Mouse (Mus musculus) right cerebral cortex, adult 2 months (tissue): ENCODE data around the gene Clcn2.

ENCODE experiments used
- DNase-seq, 2 experiments: peaks; one replicate each; pipeline ENCODE4 v3.0.0; 2021 to 2022; ENCODE audit warnings: low spot score in 2 of 2

Gene Clcn2

DNA sequence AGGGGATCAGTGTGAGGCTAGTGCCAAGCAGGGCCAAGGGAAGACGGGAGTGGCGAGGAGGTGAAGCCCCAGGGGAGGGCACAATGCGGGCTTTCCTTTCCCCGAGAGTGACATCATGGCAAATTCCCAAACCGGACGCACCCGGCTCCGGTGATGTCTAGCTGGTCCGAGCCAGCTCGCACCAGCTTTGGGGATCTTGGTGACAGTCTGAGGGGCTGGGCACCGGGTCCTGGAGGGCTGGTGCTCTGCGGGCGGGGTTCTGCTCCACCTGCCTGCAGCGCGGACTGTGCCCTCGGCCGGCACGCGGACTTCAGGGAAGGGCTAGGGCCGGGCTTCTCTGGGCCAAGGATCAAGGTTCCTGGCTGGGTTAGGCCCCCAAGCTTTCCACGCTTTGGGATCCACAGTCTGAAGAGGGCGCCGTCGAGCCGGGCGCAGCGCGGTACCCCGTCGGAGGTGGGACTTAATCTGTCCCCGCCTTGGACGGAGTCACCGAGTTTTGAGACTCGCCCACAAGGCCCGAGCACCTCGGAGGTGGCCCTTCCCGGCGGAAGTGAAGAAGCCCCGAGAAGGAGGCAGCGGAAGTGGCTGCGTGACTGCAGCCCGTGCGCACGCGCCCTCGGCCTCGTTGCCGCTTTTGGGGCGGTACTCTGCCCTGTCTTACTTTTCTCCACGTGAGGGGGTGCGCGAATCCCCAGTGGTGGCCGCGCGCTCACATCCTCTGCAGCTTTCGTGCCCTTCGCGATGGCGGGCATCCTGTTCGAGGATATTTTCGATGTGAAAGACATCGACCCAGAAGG, at the start of gene Clcn2, which contains the start of gene Polr2h:
Gene Clcn2 (minus strand): TSS at position 566 of the 797 bp plus-strand sequence.
Gene Polr2h (plus strand): TSS at position 485 of the 797 bp plus-strand sequence.
- peak; percentile 96 to 98 for DNase-seq

DNA sequence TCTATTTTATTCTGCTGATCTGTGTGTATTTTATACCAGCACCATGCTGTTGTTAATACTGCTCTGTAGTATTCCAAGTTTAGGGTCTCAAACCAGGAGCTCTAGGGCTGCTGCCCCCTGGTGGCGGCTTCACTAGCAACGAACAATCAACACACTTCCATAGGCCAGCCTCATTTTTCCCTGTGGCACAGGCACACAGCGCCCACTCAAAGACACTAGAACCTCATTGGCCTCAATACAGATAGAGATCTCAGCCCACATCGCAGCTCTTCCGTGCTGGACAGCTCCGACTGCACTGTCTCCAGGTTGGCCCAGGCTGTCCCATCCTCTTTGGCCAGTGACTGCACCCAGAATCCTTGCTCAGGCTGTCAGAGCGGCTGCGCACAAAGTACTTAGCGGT, 47.7 kb upstream of the Clcn2 start:
- no peak for DNase-seq

- peak in 1 of 2 experiments; percentile 63 for DNase-seq
Observed at GRCm38 (mm10) chr16:20761681-20762080, 44.1 kb upstream of the Clcn2 start.

- no peak for DNase-seq
Observed at GRCm38 (mm10) chr16:20757385-20757784, 39.8 kb upstream of the Clcn2 start.

DNA sequence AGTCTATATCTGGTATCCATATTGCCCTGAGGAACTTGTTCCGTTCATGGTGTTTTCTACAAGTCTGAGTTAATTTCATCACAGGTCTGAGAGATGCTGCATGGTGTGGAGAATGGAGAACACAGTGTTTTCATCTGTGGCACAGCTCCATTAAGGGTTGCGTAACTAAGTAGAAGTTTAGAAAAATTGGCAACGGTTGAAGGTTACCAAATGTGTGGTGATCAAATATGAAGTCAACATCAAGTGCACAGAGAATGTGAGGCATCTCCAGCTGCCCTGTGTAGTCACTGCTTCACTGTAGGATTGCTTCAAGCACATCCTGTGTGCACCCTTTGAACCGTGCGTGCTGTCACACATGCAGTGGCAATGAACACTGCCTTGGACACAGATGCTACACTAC, 38.5 kb upstream of the Clcn2 start:
- DNase-seq, result no peak

DNA sequence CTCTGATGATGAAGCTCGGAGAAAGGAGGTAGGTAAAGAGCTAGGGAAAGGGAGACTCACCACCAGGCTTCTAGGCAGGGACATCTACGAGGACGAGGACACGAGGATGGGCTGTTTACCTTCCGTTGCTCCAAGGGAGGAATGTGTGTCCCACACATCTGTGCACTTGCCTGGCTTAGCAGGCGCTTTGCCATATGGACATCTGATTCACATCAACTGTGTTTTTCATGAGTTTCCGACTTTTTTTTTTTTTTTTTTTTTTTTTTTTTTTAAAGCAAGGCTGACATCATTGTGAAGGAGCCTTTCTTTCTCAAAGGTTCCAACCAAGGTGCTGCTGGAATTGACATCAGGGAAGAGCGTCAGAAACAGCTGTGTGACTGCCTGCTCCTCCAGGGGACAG, 33.0 kb upstream of the Clcn2 start:
- peak; percentile 28 to 37 for DNase-seq

DNA sequence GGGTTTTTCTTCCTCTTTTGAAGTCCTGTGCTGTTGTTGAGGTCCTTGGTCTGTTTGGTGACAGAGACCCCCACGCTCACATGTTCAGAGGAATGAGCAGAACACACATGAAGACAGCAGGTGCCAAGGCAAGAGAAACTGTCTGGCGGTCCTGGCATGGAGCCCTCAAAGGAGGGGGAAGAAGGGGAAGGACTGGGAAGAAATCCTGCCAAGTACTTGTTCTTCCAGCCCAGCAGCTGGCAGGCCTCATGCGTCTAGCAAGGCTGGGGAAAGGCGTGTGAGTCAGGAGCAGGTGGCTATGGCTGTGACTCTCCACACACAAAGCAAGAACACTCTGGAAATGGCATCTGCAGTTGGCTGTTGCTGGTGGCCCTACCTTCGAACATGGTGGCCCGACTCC, 29.1 kb upstream of the Clcn2 start:
- DNase-seq, result peak; percentile 69 to 74

GRCm38 (mm10) chr16:20739845-20740244, 22.3 kb upstream of the Clcn2 start:
- no peak for DNase-seq

- no peak for DNase-seq
Observed at GRCm38 (mm10) chr16:20736823-20737222, 19.3 kb upstream of the Clcn2 start.

DNA sequence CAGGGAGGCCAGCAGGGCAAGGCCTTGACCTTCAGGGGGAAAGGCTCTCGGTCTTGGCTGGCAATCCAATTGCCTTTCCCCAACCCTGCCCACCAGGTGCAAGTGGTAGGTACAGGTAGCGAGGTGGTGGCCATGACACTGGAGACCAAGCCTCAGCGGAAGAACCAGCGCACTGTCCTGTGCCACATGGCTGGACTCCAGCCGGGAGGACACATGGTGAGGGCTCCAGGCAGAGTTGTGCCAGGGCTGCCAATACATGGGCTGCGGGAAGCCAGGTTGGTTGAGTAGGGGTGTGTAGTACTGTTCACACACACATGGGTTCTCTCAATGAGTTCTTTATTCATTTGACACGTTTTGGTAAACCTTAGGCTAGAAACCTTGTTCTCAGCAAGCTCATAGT, 18.6 kb upstream of the Clcn2 start:
- DNase-seq, result no peak

DNA sequence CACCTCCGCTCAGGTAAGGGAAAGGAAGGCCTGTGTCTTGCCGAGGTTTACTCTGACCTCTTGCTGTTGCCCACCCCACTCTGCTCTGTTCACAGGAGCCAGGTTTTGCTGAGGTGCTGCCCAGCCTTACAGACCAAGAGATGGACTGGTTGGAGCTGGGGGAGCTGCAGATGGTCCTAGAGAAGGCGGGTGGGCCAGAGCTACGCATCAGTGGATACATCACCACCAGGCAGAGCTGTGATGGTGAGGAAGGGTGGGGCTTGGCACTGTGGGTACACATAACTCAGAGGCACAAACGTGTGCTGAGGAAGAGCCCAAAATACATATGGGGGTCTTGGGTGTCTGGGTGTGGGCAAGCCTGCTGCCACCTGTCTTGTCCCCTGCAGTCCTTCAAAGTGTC, 18.1 kb upstream of the Clcn2 start:
- DNase-seq, result no peak

DNA sequence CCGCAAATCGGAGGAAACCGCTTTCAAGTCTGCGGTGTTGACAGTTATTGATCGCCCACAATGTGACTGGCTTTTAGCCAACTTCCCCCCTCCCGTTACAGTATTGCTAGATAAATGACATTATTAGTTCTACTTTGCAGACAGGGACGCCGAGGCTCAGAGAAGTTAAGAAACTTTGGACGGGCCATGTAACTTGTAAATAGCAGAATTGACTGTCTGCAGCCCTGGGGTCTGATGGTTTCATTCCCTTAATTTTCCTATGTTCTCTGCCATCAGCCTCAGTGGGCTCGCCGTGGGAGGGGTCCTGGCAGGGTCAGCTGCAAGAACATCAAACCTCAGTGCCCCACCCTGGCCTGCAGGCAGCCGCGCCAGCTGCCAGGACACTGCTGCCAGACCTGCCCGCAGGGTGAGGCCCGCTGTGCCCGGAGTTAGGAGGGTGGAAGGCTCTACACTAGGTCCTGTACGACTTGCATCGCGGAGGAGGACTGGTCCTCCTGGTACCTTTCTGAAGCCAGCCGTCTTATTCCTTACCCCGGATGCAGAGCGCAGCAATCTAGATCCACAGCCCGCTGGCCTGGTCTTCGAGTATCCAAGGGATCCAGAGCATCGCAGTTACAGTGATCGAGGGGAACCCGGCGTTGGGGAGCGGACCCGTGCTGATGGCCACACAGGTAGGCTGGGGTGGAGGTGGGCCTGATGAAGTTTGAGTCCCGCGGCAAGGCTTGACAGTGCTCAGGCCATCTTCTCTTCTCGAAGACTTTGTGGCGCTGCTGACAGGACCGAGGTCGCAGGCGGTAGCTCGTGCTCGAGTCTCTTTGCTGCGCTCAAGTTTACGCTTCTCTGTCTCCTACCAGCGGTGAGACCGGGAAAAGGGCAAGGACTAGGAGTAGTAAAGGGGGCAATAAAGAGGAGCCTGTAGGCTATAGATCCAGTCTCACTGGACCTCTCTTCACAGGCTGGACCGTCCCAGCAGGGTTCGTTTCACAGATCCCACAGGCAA, 16.5 kb upstream of the Clcn2 start, which contains the start of gene Thpo:
Gene Thpo (minus strand): TSS at position 781 of the 1,000 bp plus-strand sequence.
- DNase-seq, result no peak

DNA sequence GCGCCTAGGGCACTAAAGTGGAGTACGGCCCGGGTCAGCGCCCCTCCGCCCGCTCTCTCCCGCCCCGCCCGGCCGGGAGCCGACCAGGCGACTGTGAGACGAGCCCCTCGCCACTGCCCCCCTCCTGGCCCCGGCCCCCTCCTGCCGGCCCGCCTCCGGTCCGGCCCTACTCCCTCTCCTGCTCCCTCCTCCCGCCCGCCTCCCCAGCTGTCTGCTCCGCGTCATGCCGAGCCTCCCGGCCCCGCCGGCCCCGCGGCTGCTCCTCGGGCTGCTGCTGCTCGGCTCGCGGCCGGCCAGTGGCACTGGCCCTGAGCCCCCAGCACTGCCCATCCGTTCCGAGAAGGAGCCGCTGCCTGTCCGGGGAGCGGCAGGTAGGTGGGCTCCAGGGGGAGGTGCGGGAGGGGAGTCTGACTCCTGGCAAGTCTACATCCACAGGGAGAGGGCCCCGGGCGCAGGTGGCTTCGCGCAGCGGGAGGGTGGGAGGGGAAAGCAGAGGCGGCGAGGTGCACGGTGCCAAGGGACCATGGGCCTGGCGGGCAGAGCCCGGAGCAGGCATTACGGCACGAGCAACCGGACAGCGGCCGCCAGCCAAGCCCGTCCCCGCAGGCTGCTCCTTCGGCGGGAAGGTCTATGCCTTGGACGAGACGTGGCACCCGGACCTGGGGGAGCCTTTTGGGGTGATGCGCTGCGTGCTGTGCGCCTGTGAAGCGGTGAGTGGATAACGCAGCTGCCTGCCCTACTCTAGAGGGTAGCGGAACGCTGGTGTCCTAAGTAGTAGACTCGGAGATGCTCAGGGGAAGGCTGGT, 15.6 kb upstream of the Clcn2 start, which contains the start of gene Chrd:
Gene Chrd (plus strand): TSS at position 203 of the 806 bp plus-strand sequence.
- DNase-seq, result peak; percentile 56 to 59

DNA sequence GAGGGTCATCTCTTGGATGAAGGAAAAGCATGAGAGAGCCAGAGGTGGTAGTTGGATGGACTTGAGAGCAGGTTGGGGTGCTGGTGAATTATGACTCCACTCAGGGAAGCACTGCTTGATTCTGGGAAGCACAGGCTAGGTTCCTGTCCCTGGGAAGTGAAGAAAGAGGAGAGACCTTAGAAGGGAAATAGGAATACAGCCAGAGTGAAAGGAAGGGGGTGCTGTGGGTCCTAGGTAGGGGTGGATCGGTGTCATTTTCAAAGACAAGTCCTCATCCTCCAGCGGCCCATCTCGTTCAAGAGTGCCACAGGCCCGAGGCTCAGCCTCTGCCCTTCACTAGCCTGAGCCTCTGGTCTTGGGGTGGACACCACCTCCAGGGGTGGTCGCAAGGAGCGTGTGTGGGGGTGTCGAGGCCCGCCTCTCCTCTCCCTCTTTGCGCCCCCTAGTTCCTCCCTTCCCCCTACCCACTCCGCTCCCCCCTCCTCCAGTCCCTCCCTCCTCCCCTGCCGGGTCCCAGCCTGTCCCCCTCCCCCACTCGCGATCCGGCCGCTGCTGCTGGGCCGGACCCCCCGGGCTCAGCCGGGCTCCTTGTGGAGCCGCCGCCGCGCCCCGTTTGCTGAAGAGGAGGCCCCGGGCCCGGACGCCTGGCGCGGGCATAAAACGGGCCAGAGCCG, 14.8 kb upstream of the Clcn2 start:
- peak; percentile 29 to 33 for DNase-seq

- peak; percentile 54 to 63 for DNase-seq
Observed at GRCm38 (mm10) chr16:20731688-20732087, 14.1 kb upstream of the Clcn2 start.

DNA sequence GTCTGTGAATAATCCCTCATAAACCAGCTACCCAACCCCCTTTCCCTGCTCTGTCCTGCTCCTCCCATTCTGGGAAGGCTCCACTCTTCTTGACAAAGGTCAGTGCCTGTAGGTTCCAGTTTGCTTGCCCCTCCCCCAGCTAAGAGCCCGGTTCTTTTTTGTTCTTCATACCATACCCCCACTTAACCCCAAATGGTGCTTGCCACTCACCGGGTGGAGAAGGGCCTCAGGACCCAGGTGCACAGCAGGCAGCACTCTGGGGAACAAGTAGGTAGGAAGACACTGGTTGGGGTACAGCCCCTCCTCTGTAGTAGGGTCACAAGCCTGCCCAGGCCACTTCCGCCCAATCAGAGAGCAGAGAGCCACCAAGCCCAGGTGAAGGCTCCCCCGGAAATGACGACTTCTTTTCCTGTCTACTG, 12.8 kb upstream of the Clcn2 start:
- no peak for DNase-seq

- DNase-seq, result no peak
Observed at GRCm38 (mm10) chr16:20726384-20726783, 8.8 kb upstream of the Clcn2 start.

DNA sequence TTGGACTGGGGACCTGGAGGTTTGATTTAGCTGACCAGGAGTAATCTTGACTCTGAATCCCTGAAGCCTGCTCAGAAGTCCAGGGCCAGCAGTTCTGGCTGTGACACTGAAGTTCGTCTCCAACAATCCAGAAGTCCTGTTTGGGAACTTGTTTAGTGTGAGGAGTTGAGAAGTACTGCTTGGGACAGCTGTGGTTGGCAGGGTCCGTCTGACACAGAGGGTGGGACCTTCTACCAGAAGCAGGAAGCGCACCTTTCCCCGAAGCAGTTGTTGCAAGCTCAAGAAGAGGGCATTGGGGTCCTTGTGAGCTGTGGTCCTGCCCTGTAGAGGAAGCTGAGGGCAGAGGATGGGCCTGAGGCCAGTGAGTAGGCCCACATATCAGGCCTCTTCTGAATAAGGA, 8.2 kb upstream of the Clcn2 start:
- no peak for DNase-seq

DNA sequence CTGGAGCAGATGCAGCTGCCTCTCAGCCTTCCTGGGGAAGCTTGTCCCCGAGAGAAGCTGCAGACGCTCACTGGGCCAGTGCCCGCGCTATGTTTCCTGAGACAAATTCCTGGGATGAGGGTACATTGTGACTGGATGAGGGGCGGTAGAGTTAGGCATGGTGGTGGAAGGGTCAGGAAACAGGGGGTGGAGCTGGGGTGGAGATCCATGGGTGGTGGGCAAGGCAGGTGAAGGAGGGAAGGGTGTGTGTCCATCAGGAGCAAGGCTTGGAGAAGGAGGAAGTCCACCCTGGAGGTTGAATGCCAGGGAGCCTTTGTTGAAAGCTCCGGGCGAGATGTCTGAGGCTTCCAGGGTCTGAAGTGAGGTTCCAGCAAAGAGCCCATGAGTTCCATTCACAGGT, 7.8 kb upstream of the Clcn2 start:
- DNase-seq, result no peak

- DNase-seq, result peak in 1 of 2 experiments; percentile 44
Observed at GRCm38 (mm10) chr16:20724338-20724748, 6.8 kb upstream of the Clcn2 start.

GRCm38 (mm10) chr16:20723247-20723646, 5.7 kb upstream of the Clcn2 start:
- no peak for DNase-seq
